Mouse (Mus musculus) midbrain, embryonic 11.5 days (tissue): ENCODE measurements around the gene Ifna11. TPM values are rescaled to one million over a fixed set of nuclear protein-coding genes. Genes with fewer than 3 reads are reported as not detected.

Experiments used
- ATAC-seq: fragments of 200-750 bp; cut with Nextera tagmentation; 2 replicates; pipeline ENCODE4 v1.8.0; 2017; ENCODE audit warnings: moderate TSS enrichment, moderate library complexity; ENCODE audit not compliant: low FRiP score
- DNase-seq: peaks from one replicate; pipeline ENCODE4 v3.0.0; 2015; ENCODE audit warnings: low spot score; ENCODE audit errors: missing footprints
- H3K27ac ChIP-seq: fragments of 300-500 bp; sonication (generic); 2 replicates; pipeline ENCODE4 v1.5.1; 2014; ENCODE audit warnings: low read depth, low read length
- H3K27me3 ChIP-seq: fragments of 300-500 bp; sonication (generic); 2 replicates; pipeline ENCODE4 v1.6.1; 2014; ENCODE audit warnings: mild to moderate bottlenecking, low read length, moderate library complexity, mixed read lengths; ENCODE audit not compliant: control insufficient read depth, insufficient read depth
- H3K36me3 ChIP-seq: fragments of 300-500 bp; sonication (generic); 2 replicates; pipeline ENCODE4 v1.6.1; 2014; ENCODE audit warnings: mild to moderate bottlenecking, low read length, moderate library complexity, mixed read lengths; ENCODE audit not compliant: control insufficient read depth, insufficient read depth
- H3K4me1 ChIP-seq: fragments of 300-500 bp; sonication (generic); 2 replicates; pipeline ENCODE4 v1.6.1; 2014; ENCODE audit warnings: low read length; ENCODE audit not compliant: control insufficient read depth, insufficient read depth
- H3K4me2 ChIP-seq: fragments of 300-500 bp; sonication (generic); 2 replicates; pipeline ENCODE4 v1.6.1; 2014; ENCODE audit warnings: mild to moderate bottlenecking, moderate library complexity
- H3K4me3 ChIP-seq: fragments of 300-500 bp; sonication (generic); 2 replicates; pipeline ENCODE4 v1.5.1; 2014; ENCODE audit warnings: low read depth, low read length
- H3K9ac ChIP-seq: fragments of 300-500 bp; sonication (generic); 2 replicates; pipeline ENCODE4 v1.6.1; 2014; ENCODE audit warnings: low read length
- H3K9me3 ChIP-seq: fragments of 300-500 bp; sonication (generic); 2 replicates; pipeline ENCODE4 v1.6.1; 2016; ENCODE audit warnings: low read length; ENCODE audit not compliant: control insufficient read depth
- WGBS: fragments of 180-500 bp; shearing (Covaris S2); extraction: QIAGEN DNeasy Blood & Tissue Kit; methylation state at CpG from one replicate; pipeline ENCODE4 v1.1.7; 2014; 5-methylcytosine and 5-hydroxymethylcytosine counted together
- polyA plus RNA-seq: library from polyadenylated mRNA; unstranded; fragments of >200 nt; fragmentation: Nextera tagmentation; extraction: Ambion mirVana; gene quantifications from 2 replicates; pipeline ENCODE4 v1.2.1, GENCODE M21; 2014

Ifna11 gene
- polyA plus RNA-seq, 1 experiment from 2014 or later = not detected

DNA sequence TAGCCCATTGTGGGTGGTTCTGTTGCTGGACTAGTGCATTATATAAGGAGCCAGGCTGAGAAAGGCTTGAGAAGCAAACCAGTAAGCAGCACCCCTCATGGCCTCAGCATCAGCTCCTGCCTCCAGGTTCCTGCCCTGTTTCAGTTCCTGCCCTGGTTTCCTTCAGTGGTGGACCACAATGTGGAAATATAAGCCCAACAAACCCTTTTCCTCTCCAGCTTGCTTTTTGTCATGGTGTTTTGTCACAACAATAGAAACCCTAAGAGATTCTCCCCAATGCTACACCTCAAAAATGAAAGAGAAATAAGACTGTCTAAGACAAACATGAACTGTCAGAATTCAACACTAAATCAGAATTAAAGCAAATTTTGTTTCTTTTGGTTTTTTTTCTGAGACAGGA is 39.5 kb downstream of the Ifna11 start:
- no peaks in the 10 kb centered on the region for H3K27me3 ChIP-seq
- no peak overlapping the region for H3K4me2 ChIP-seq
- no peaks in the 10 kb centered on the region for H3K9me3 ChIP-seq
- DNase-seq = no peak
- no peaks in the 10 kb centered on the region for H3K36me3 ChIP-seq
- no peak overlapping the region for H3K4me3 ChIP-seq
- no peak for ATAC-seq
- H3K9ac ChIP-seq = no peak overlapping the region
- H3K4me1 ChIP-seq = no peaks in the 10 kb centered on the region
- H3K27ac ChIP-seq = no peak overlapping the region

- Histone ChIP-seq H3K4me2 (no peak overlapping the region), H3K4me3 (no peak overlapping the region), H3K4me1 (no peaks in the 10 kb centered on the region), H3K36me3 (no peaks in the 10 kb centered on the region), H3K9me3 (no peaks in the 10 kb centered on the region), H3K27me3 (no peaks in the 10 kb centered on the region), H3K9ac (no peak overlapping the region), H3K27ac (no peak overlapping the region)
- ATAC-seq (no peak), DNase-seq (no peak)
- 4% methylated on average over 7 of the region's 7 CpGs for WGBS
Observed at GRCm38 (mm10) chr4:88863309-88863708, 43.5 kb downstream of the Ifna11 start.

GRCm38 (mm10) chr4:88864599-88864998 is 44.8 kb downstream of the Ifna11 start:
- H3K4me2 ChIP-seq = no peak overlapping the region
- H3K9ac ChIP-seq = no peak overlapping the region
- no peak overlapping the region for H3K4me3 ChIP-seq
- no peaks in the 10 kb centered on the region for H3K9me3 ChIP-seq
- 71% methylated on average over 9 of the region's 9 CpGs for WGBS
- no peak overlapping the region for H3K27ac ChIP-seq
- H3K36me3 ChIP-seq = no peaks in the 10 kb centered on the region
- H3K27me3 ChIP-seq = no peaks in the 10 kb centered on the region
- DNase-seq (no peak), ATAC-seq (no peak)
- H3K4me1 ChIP-seq = no peaks in the 10 kb centered on the region

- Histone ChIP-seq H3K9me3 (no peaks in the 10 kb centered on the region), H3K4me2 (no peak overlapping the region), H3K9ac (no peak overlapping the region), H3K4me1 (no peaks in the 10 kb centered on the region), H3K4me3 (no peak overlapping the region), H3K27ac (no peak overlapping the region), H3K36me3 (no peaks in the 10 kb centered on the region), H3K27me3 (no peaks in the 10 kb centered on the region)
- 49% methylated on average over 6 of the region's 6 CpGs for WGBS
- ATAC-seq (no peak), DNase-seq (no peak)
Observed at GRCm38 (mm10) chr4:88865011-88865569, 45.3 kb downstream of the Ifna11 start.

DNA sequence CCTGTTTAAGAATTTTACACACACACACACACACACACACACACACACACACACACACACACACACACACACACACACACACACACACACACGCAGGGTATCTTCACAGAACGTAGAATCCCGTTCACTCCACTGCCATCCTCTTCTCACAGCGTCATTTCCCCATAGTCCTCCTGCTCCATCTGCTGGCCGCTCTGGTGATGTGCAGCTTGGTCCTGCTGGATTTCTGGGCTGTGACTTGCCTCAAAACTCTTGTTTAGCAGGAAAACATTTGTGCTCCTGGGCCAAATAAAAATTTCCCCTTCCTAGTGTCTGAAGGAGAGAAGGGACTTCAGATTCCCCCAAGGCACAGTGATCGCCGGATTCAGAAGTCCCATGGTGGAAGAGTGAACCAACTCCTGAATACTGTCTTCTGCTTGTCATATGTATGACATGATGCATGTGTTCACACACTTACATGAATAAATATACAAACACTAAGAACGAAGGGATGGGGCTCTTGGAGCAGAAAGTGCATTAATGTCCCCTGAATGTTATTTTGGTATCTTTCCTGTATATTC is 47.7 kb downstream of the Ifna11 start:
- Histone ChIP-seq H3K36me3 (no peaks in the 10 kb centered on the region), H3K27me3 (no peaks in the 10 kb centered on the region), H3K4me3 (peak overlapping the region; percentile 47), H3K9ac (no peak overlapping the region), H3K4me1 (no peaks in the 10 kb centered on the region), H3K4me2 (peak overlapping the region; percentile 74), H3K27ac (no peak overlapping the region), H3K9me3 (no peaks in the 10 kb centered on the region)
- DNase-seq (peak; percentile 97), ATAC-seq (peak; percentile 81)
- 2% methylated on average over 7 of the region's 8 CpGs for WGBS

- Histone ChIP-seq H3K27ac (no peak overlapping the region), H3K4me1 (no peaks in the 10 kb centered on the region), H3K36me3 (no peaks in the 10 kb centered on the region), H3K27me3 (no peaks in the 10 kb centered on the region), H3K4me2 (peak overlapping the region; percentile 74), H3K9me3 (no peaks in the 10 kb centered on the region), H3K9ac (peak overlapping the region; percentile 50), H3K4me3 (peak overlapping the region; percentile 47)
- 9% methylated on average over 31 of the region's 31 CpGs for WGBS
- ATAC-seq (peak; percentile 82), DNase-seq (peak; percentile 96)
Observed at GRCm38 (mm10) chr4:88867926-88868911, 48.5 kb downstream of the Ifna11 start.

Other genes with a start within 250 kb of the Ifna11 start
- not detected in 2 replicates for gene Ifna14, start 248.2 kb upstream of the Ifna11 start, polyA plus RNA-seq
- gene Ifna9, start 227.6 kb upstream of the Ifna11 start, polyA plus RNA-seq = not detected in 2 replicates
- not detected in 2 replicates for gene Ifna12, start 216.6 kb upstream of the Ifna11 start, polyA plus RNA-seq
- not detected in 2 replicates for gene C87499, start 185.5 kb upstream of the Ifna11 start, polyA plus RNA-seq
- gene Ifna13, start 175.5 kb upstream of the Ifna11 start, polyA plus RNA-seq = not detected in 2 replicates
- not detected in 2 replicates for gene Ifna16, start 143.0 kb upstream of the Ifna11 start, polyA plus RNA-seq
- gene Ifna2, start 136.0 kb upstream of the Ifna11 start, polyA plus RNA-seq = not detected in 2 replicates
- not detected in 2 replicates for gene Ifnab, start 128.6 kb upstream of the Ifna11 start, polyA plus RNA-seq
- gene Gm26566, start 98.2 kb upstream of the Ifna11 start, polyA plus RNA-seq = 1.4 and 1.6 TPM in 2 replicates
- gene Klhl9, start 97.5 kb upstream of the Ifna11 start, polyA plus RNA-seq = 153 and 169 TPM in 2 replicates
- not detected in 2 replicates for gene Gm13271, start 65.1 kb upstream of the Ifna11 start, polyA plus RNA-seq
- gene Gm13283, start 59.8 kb upstream of the Ifna11 start, polyA plus RNA-seq = 0.15 TPM in 1 of 2 replicates, not detected in the other
- gene Gm13290, start 46.1 kb upstream of the Ifna11 start, polyA plus RNA-seq = not detected in 2 replicates
- not detected in 2 replicates for gene Gm13289, start 43.0 kb upstream of the Ifna11 start, polyA plus RNA-seq
- not detected in 2 replicates for gene Gm13272, start 40.1 kb upstream of the Ifna11 start, polyA plus RNA-seq
- gene Ifnz, start 37.8 kb upstream of the Ifna11 start, polyA plus RNA-seq = not detected in 2 replicates
- gene Gm13276, start 34.2 kb upstream of the Ifna11 start, polyA plus RNA-seq = not detected in 2 replicates
- not detected in 2 replicates for gene Gm13277, start 31.3 kb upstream of the Ifna11 start, polyA plus RNA-seq
- not detected in 2 replicates for gene Gm13278, start 28.4 kb upstream of the Ifna11 start, polyA plus RNA-seq
- not detected in 2 replicates for gene Gm13275, start 25.5 kb upstream of the Ifna11 start, polyA plus RNA-seq
- gene Gm13279, start 22.6 kb upstream of the Ifna11 start, polyA plus RNA-seq = not detected in 2 replicates
- gene Gm13285, start 20.3 kb upstream of the Ifna11 start, polyA plus RNA-seq = 0.29 and 0.61 TPM in 2 replicates
- gene Gm13287, start 16.7 kb upstream of the Ifna11 start, polyA plus RNA-seq = not detected in 2 replicates
- gene Gm13288, start 14.4 kb upstream of the Ifna11 start, polyA plus RNA-seq = 0.12 TPM in 1 of 2 replicates, not detected in the other
- not detected in 2 replicates for gene Ifna7, start 3.7 kb upstream of the Ifna11 start, polyA plus RNA-seq
- gene Ifna6, start 7.5 kb downstream of the Ifna11 start, polyA plus RNA-seq = not detected in 2 replicates
- gene Ifna5, start 15.6 kb downstream of the Ifna11 start, polyA plus RNA-seq = not detected in 2 replicates
- not detected in 2 replicates for gene Ifna4, start 21.9 kb downstream of the Ifna11 start, polyA plus RNA-seq
- gene Ifna1, start 30.1 kb downstream of the Ifna11 start, polyA plus RNA-seq = not detected in 2 replicates
- gene Ifne, start 60.2 kb downstream of the Ifna11 start, polyA plus RNA-seq = not detected in 2 replicates